Mouse (Mus musculus) heart, postnatal 0 days (tissue): ENCODE results near the gene Scube2. TPM values are rescaled to one million over a fixed set of nuclear protein-coding genes. Genes with fewer than 3 reads are reported as not detected.

Experiments used
- ATAC-seq: fragments of 200-750 bp; cut with Nextera tagmentation; 2 replicates; pipeline ENCODE4 v1.8.0; 2017; ENCODE audit warnings: low read depth, moderate number of reproducible peaks, moderate library complexity; ENCODE audit not compliant: insufficient read depth
- DNase-seq: peaks from one replicate; pipeline ENCODE4 v3.0.0-alpha.2; 2016; ENCODE audit warnings: low spot score
- H3K27ac ChIP-seq: fragments of 300-500 bp; sonication (generic); 2 replicates; pipeline ENCODE4 v1.5.1; 2014; ENCODE audit warnings: low read depth, mild to moderate bottlenecking
- H3K27me3 ChIP-seq: fragments of 300-500 bp; sonication (generic); 2 replicates; pipeline ENCODE4 v1.6.1; 2014; ENCODE audit warnings: low read length, mixed read lengths; ENCODE audit not compliant: control insufficient read depth, insufficient read depth
- H3K36me3 ChIP-seq: fragments of 300-500 bp; sonication (generic); replicated peaks from 2 replicates; pipeline ENCODE4 v1.6.1; 2014; ENCODE audit warnings: low read length, mixed read lengths; ENCODE audit not compliant: control insufficient read depth, insufficient read depth
- H3K4me1 ChIP-seq: fragments of 300-500 bp; sonication (generic); 2 replicates; pipeline ENCODE4 v1.6.1; 2014; ENCODE audit warnings: antibody characterized with exemption; ENCODE audit not compliant: control insufficient read depth, insufficient read depth
- H3K4me2 ChIP-seq: fragments of 300-500 bp; sonication (generic); 2 replicates; pipeline ENCODE4 v1.6.1; 2014; ENCODE audit warnings: low read depth, mild to moderate bottlenecking, low read length, moderate library complexity
- H3K4me3 ChIP-seq: fragments of 300-500 bp; sonication (generic); 2 replicates; pipeline ENCODE4 v1.5.1; 2014; ENCODE audit warnings: low read depth, low read length
- H3K9ac ChIP-seq: fragments of 300-500 bp; sonication (generic); replicated peaks from 2 replicates; pipeline ENCODE4 v1.6.1; 2014; ENCODE audit warnings: low read depth, low read length, mixed read lengths
- H3K9me3 ChIP-seq: fragments of 300-500 bp; sonication (generic); replicated peaks from 2 replicates; pipeline ENCODE4 v1.6.1; 2016; ENCODE audit warnings: low read length; ENCODE audit not compliant: control insufficient read depth
- CTCF ChIP-seq: IDR thresholded peaks from 2 replicates; pipeline ENCODE4 v1.5.1; 2016; ENCODE audit warnings: antibody characterized with exemption, control low read depth, low read depth
- EP300 ChIP-seq: IDR thresholded peaks from 2 replicates; pipeline ENCODE4 v1.6.1; 2016; ENCODE audit warnings: antibody characterized with exemption, low read depth
- WGBS: fragments of 180-500 bp; shearing (Covaris S2); extraction: QIAGEN DNeasy Blood & Tissue Kit; methylation state at CpG from one replicate; pipeline ENCODE4 v1.1.7; 2014; 5-methylcytosine and 5-hydroxymethylcytosine counted together
- polyA plus RNA-seq: library from polyadenylated mRNA; unstranded; fragments of >200 nt; fragmentation: Nextera tagmentation; extraction: Ambion mirVana; gene quantifications from 2 replicates; pipeline ENCODE4 v1.2.1, GENCODE M21; 2015
- total RNA-seq: library from RNA; depleted of rRNA; stranded (reverse); fragments of >200 nt; gene quantifications from 2 replicates; pipeline ENCODE4 v1.2.3, GENCODE M21; 2014; ENCODE audit warnings: low replicate concordance

Scube2 gene
- total and polyA plus RNA-seq, 2 experiments from 2014 or later = 8.3 to 16.8 TPM

DNA sequence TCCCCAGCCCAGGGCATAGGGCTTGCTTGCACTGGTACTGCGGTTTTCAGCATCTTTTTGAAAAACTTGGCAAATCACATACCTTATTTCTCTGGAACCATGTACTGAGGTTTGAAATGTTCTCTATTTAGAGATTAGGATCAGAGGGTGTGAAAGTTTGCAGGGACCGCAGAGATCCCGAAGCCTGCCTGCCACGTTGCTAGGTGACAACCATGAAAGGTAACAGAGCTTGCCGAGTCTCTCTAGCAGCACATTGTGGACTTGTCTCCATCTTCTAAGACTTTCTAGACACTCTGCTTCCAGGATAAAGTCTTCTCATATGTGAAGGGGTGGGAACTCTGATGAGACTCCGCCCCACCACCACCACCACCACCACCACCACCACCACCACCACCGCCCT, 13.5 kb downstream of the Scube2 start:
- Histone ChIP-seq H3K9ac (no peak overlapping the region), H3K27ac (no peak overlapping the region), H3K4me1 (peaks cover 25% of the 10 kb centered on the region), H3K27me3 (no peaks in the 10 kb centered on the region), H3K36me3 (no peaks in the 10 kb centered on the region), H3K9me3 (no peaks in the 10 kb centered on the region), H3K4me2 (no peak overlapping the region), H3K4me3 (no peak overlapping the region)
- WGBS = 88% methylated on average over 6 of the region's 7 CpGs
- DNase-seq (no peak), ATAC-seq (no peak)
- TF ChIP-seq CTCF (no peak), EP300 (no peak)

DNA sequence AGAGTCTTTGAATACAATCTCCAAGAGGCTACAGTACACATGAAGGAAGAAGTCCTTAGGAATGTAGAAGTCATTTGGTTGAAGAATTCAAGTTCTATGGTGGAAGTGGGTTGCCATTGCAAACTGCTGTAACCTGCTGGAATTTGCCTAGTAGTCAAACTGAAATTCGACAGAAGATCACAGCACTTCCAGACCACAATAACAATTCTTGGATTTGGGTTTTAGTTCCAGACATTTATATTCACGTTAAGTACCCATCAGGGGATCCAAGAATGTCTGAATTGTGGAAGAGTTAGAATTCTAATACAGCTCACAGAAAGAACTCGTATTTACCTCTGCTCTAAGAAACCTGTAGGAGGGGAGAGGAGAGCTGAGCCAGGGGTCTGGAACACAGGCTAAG, 14.9 kb downstream of the Scube2 start:
- ATAC-seq (no peak), DNase-seq (no peak)
- H3K9ac ChIP-seq = no peak overlapping the region
- no peaks in the 10 kb centered on the region for H3K27me3 ChIP-seq
- no peak overlapping the region for H3K4me3 ChIP-seq
- TF ChIP-seq CTCF (no peak), EP300 (no peak)
- peaks cover 25% of the 10 kb centered on the region for H3K4me1 ChIP-seq
- H3K4me2 ChIP-seq = no peak overlapping the region
- H3K9me3 ChIP-seq = no peaks in the 10 kb centered on the region
- no peak overlapping the region for H3K27ac ChIP-seq
- whole genome bisulfite sequencing = 87% methylated on average over 3 of the region's 3 CpGs
- H3K36me3 ChIP-seq = no peaks in the 10 kb centered on the region

DNA sequence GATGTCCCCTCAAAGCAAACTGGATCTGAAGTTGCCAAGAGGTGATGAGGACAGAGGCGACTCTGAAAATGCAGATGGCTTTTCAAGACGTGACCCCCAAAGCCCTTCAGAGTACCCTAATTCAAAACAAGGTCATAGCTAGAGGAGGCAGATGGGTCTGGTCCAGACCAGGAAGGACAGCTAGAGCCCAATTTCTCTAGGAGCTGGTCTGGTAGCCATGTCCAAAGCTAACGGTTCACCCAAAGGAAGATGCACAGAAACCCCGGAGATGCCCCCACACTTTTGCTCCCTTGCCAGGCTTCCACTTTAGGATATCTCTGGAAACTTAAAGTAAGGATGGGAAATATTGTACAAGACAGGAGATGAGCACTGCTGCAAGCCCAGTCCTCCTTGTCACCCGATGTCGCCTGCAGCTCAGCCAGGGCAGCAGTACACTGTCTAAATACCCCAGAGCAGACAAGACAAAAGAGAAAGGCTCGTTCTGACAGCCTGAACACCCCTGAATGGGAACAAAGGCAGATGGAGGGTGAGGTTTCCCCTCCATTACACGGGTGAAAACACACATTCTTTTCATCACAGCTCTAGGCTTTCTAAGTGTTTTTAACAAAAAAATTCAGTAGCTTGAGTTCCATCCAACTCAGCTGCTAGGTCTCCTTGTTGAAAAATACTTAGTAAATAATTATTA, 15.6 kb downstream of the Scube2 start:
- no peak for DNase-seq
- H3K4me3 ChIP-seq = no peak overlapping the region
- H3K4me1 ChIP-seq = peaks cover 24% of the 10 kb centered on the region
- 61% methylated on average over 8 of the region's 8 CpGs for whole genome bisulfite sequencing
- no peak overlapping the region for H3K27ac ChIP-seq
- H3K9ac ChIP-seq = no peak overlapping the region
- TF ChIP-seq CTCF (no peak), EP300 (no peak)
- H3K4me2 ChIP-seq = no peak overlapping the region
- H3K27me3 ChIP-seq = no peaks in the 10 kb centered on the region
- no peaks in the 10 kb centered on the region for H3K36me3 ChIP-seq
- ATAC-seq = no peak
- H3K9me3 ChIP-seq = no peaks in the 10 kb centered on the region

DNA sequence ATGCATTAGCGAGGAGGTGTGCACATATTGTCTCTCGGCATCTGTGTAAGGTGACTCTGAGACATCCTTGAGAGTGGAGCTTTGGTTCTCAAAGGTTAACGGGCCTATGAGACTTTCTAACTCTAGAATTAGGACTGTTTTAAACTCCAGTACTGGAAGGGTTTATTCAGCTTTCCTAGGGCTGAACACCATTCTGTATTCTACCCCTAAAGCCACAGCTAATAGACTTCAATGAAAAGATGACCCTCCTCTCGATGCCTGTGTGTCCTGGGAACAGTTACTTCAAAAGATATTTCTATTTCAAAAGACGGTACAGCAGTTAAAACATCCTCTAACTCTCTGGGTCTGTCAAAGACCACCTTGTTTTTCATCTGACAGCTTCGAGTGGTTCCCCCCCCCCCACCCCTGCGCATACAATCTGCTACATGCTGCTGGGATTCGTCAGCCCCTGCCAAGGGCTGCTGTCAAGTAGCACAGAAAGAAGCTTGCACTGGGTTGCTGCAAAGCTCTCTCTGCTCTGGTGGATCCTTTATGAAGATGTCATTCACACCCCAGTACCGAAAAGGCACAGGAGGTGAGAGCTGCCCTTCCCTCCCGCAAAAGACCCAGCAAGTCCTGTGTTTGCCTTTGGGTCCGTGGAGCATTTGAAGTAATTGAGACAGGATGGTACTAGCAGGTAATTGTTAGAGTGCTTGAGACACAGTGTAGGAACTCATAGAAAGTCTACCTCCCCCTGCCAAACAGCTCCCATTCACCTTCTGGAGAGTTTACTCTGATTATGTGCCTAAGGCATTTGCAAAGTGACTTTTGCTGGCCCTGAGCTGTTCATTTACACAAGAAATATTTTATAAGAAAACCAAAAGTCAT, 16.4 kb downstream of the Scube2 start:
- ATAC-seq = peak; percentile 61
- 35% methylated on average over 11 of the region's 11 CpGs for WGBS
- Histone ChIP-seq H3K9me3 (no peaks in the 10 kb centered on the region), H3K4me2 (no peak overlapping the region; the same call in 1 of the 2 replicates), H3K4me1 (peaks cover 16% of the 10 kb centered on the region), H3K27me3 (no peaks in the 10 kb centered on the region), H3K4me3 (no peak overlapping the region), H3K9ac (0 out of 2 replicates have a peak overlapping the region, but pooled peaks have one; percentile 13), H3K27ac (no peak overlapping the region), H3K36me3 (no peaks in the 10 kb centered on the region)
- DNase-seq = peak; percentile 36
- TF ChIP-seq EP300 (no peak), CTCF (no peak)

DNA sequence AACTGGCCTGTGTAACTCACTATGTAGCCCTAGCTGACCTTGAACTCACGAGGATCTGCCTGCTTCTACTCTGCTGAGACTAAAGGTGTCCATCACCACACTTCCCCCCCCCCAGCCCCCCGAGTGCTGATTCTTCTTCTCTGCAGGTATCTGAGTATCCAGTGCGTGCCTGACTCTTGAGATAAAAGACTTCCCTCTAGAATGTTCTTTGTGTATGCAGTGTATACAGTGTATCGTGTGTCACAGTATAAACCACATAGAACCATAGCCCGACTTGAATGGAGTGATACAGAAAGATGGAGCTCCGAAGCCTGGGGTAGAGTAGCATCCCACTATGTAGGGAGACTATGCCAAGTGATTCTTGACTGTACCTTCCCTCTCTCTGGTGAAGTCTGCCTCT, 21.4 kb downstream of the Scube2 start:
- no peak for TF ChIP-seq CTCF
- no peak for TF ChIP-seq EP300
- H3K4me2 ChIP-seq = no peak overlapping the region
- 87% methylated on average over 6 of the region's 6 CpGs for WGBS
- H3K4me3 ChIP-seq = no peak overlapping the region
- no peak overlapping the region for H3K27ac ChIP-seq
- peaks cover 13% of the 10 kb centered on the region for H3K4me1 ChIP-seq
- no peaks in the 10 kb centered on the region for H3K36me3 ChIP-seq
- no peak overlapping the region for H3K9ac ChIP-seq
- H3K9me3 ChIP-seq = no peaks in the 10 kb centered on the region
- ATAC-seq = no peak
- DNase-seq = no peak
- H3K27me3 ChIP-seq = no peaks in the 10 kb centered on the region
